Mouse (Mus musculus) cerebellum, adult 11 months (tissue): ENCODE results near the gene Ubap1l.

Experiments
- DNase-seq: peaks from one replicate; pipeline ENCODE4 v3.0.0; 2022

Ubap1l gene

DNA sequence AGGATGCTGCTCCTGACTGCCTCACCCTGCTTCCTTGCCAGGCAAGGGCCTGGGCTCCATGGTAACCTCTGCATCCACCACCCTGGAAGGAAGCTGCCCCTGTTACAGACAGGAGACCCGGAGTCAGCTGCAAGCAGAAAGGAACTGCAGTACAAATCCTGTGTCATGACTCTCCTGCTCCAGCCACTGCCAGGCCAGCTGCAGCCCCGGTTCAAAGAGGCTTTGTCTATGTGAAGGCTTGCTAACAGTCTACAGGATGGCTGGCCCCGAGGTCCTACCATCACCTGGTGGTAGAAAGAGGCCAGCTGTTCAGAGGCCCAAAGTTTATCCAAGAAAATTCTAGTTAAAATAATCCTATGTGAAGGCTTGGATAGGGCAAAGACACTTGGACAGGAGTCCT lies 50.5 kb downstream of the Ubap1l start:
- DNase-seq: no peak

DNA sequence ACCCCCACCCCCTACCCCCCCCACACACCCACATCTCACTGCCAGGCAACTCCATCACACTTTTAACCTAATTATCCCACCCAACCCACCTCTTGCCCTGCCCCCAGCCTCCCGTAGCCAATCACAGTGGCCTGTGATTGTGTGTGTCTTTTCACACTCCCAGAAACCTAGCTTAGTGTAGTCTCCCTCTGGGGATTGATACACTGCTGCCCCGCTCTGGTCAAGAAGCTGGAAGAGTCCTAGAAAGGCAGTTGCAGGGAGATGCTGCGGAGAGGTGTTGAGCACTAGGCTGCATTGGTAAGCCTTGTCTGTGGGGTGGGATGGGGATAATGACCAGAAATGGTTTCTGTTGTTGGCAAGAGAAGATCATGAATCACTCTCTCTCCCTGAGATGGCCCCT lies 56.9 kb downstream of the Ubap1l start:
- DNase-seq: no peak

DNA sequence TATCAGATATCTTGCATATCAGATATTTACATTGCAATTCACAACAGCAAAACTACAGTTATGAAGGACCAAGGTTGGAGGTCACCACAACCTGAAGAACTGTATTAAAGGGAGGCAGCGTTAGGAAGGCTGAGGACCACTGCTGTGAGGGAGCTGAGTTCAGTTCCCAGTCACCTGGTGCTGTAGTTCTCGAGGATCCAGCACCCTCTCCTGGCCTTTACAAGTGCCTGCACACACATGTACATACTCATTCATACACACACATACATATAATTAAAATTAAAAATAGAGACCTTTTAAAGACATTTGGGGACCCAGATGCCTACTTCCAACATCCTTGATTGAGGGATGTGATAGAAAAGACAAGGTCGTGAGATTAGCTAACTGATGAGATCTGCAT lies 58.8 kb downstream of the Ubap1l start:
- DNase-seq: no peak

DNA sequence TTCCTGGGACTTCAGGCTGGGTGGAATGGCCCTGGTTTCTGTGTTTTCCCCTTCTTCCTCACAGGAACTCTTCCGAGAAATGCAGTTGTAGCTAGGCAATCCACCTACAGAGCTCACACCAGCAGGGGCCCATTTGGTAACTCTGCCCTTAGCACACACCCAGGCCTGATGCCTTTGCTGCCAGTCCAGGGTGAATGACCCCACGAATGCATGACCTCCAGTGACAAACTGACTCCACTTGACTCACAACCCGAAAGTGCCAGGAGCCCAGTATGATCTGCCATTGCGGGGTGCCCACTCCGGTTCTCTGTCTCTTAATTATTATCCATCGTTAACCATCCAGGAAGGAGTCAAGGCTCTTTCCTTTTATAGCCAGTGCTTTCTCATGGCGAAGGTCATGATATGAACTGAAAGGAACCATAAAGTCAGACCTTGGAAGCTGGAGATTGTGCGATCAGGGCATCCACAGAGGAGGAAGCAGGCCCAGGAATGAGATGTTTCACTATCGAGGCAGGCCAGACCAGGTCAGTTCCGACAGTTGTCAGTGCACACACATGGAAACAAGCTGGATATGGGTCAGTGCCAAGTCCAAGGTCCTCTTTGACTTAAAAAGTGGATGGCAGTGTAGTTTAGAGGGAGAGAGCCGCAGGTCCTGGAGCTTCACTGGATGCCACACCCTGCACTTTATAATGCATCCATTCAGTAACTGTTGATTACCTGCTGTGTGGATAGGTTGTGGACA lies 62.1 kb downstream of the Ubap1l start, which contains the start of gene Slc51b:
Gene Slc51b (minus strand): TSS at position 196 of the 742 bp plus-strand sequence.
- no peak for DNase-seq

DNA sequence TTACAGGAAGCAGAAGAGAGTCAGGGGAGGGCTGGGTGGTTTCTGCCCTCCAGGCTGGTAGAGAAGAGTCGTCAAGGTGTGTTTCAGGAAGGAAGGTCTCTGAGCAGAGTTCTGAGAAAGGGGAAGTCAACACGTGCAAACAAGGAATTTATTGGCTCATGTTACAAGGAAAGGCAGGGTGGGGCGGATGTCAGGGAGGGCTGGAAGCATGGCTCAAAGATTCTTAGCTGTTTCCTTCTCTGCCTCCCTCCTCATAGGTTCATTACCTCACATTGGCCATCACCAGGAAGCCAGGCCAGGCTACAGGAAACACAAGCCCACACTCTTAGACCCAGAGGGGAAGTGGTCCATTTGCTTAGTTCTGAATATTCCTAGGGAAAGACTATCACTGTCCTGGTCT lies 63.6 kb downstream of the Ubap1l start:
- no peak for DNase-seq

DNA sequence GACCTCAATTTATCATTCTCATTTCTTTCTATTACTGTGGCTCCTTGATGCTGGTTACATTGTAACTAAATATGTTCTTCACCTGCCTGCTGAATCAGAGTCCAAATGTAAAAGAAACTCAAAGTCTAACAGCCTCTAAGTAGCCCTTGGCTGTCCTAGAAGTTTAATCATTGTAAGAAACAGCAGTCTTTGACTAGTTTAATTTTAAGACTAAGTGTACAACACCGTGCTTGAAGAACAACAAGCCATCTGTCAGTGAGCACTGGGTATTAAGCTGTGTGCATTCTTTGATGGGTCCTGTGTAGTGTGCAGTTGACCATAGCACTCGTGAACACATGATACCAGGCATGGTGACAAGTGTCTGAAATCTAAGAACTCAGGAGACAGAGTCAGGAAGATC lies 66.7 kb downstream of the Ubap1l start:
- DNase-seq: no peak

DNA sequence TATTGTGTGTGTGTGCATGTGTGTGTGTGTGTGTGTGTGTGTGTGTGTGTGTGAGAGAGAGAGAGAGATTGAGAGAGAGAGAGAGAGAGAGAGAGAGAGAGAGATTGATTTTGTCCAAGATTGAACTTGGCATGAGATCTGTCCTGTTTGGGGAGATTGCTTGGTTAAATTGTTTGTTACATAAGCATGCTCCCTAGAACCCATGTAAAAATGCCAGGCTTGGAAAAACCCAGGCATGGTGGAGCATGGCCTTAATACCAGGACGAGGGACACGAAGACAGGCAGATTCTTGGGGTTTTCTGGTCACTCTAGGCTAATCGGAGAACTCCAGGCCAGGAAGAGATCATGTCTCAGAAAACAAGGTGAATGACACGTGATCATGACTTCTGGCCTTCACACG lies 67.2 kb downstream of the Ubap1l start:
- no peak for DNase-seq
